Mouse (Mus musculus) liver, embryonic 14 days (tissue): ENCODE measurements around the gene Glrx. TPM values are rescaled to one million over a fixed set of nuclear protein-coding genes. Genes with fewer than 3 reads are reported as not detected.

Source experiments
- polyA plus RNA-seq: library from polyadenylated mRNA; depleted of rRNA; stranded (reverse); fragments of >200 nt; gene quantifications from 2 replicates; pipeline ENCODE4 v1.2.3, GENCODE M21; 2012; rRNA removed

The Glrx gene
- polyA plus RNA-seq: 19.6 and 26.8 TPM in 2 replicates

GRCm38 (mm10) chr13:75839719-75840481 is at the start of gene Glrx:
Gene Glrx, plus strand, starts transcription at chr13:75839868.

Other genes with a start within 250 kb of the Glrx start
- gene Ell2, start 133.1 kb upstream of the Glrx start, polyA plus RNA-seq: 31.1 and 37.0 TPM in 2 replicates
- 1.9 and 2.1 TPM in 2 replicates for gene Rhobtb3, start 104.1 kb downstream of the Glrx start, polyA plus RNA-seq
- 0.07 TPM in 1 of 2 replicates, not detected in the other for gene Spata9, start 127.3 kb downstream of the Glrx start, polyA plus RNA-seq
- gene Rfesd, start 178.9 kb downstream of the Glrx start, polyA plus RNA-seq: 52.1 and 54.4 TPM in 2 replicates
- 1.4 and 1.6 TPM in 2 replicates for gene Gpr150, start 217.1 kb downstream of the Glrx start, polyA plus RNA-seq